Mouse (Mus musculus): Measurements from ENCODE around the gene Stk25. TPM values are rescaled to one million over a fixed set of nuclear protein-coding genes. Genes with fewer than 3 reads are reported as not detected.

The Stk25 gene
- total RNA-seq, 2 experiments from 2014 or later: 83.8 to 86.6 TPM

DNA sequence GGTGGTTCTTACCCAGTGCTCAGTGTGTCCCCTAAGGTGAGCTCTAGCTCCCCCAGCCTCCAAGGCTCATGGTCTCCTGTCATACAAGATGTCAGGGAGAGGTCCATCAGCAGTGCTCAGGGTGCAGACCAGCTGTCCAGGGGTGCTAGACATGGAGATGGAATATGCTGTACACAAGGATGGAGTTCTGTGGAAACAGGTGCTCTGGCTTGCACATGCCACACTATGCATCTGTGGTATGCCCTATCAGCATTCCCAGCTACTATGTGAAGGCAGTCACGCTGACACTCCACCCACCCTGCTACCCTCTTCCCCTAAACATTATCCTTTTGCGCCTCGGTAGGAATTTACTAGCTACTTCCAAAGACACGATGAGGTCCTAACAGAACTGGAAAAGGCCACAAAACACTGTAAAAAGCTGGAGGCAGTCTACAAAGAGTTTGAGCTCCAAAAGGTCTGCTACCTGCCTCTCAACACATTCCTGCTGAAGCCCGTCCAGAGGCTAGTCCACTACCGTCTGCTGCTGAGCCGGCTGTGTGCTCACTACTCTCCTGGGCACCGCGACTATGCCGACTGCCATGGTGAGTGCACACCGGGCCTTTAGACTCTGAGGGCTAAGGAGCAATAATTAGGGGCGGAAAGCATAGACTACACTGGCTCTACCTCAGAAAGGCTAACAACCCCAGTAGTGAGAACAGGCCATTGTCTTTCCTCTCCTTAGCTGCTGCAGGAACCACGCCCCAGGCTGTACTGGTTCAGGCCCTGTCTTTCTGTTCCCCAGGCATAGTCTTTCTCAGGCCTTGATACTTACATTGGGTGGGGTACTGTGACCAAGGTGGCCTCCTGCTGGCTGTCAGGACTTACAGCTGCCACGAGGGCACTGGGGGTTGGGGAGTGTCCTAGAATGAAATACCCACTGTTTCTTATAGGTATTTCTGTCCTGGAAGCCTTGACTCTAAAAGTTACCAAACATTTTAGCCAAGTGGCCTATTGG, 51.1 kb downstream of the Stk25 start:
- DNase-seq: no peak

GRCm38 (mm10) chr1:93603921-93604320, 54.5 kb downstream of the Stk25 start:
- no peak for DNase-seq

DNA sequence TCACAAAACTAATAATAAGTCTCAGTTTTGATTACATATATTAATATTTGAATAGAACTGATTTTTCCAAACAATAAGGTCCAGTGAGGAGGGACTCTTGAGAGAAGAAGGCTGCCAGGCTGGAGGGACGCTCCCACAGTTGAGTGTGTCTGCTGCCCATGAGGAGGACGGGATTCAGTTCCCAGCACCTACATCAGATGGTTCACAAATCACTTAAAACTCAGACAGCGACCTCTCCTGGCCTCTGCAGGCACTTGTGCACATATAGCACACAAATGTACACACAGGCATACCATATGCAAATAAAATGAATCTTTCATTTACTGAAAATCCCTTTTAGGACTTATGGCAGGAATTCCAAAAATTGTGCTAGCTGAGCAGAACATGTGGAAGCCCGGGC, 55.5 kb downstream of the Stk25 start:
- DNase-seq: no peak

DNA sequence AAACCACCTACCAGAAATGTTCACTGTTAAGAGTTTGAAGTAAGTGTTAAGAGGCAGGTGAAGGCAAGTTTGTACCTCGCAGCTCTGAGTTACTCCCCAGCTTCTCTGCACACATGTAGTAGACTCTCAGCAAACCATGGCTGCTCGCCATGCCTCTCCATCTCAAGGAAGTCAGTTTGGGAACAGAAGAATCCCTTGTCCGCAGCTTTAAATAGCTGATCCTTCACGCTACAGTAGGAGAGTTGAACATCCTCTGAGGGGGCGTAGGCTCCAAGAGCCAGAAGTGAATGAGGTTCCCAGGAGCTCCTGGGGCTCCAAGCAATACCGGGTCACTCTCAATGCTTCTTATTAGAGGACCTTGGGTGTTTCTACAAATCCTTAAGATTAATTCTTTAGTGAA, 62.5 kb downstream of the Stk25 start:
- no peak for DNase-seq

DNA sequence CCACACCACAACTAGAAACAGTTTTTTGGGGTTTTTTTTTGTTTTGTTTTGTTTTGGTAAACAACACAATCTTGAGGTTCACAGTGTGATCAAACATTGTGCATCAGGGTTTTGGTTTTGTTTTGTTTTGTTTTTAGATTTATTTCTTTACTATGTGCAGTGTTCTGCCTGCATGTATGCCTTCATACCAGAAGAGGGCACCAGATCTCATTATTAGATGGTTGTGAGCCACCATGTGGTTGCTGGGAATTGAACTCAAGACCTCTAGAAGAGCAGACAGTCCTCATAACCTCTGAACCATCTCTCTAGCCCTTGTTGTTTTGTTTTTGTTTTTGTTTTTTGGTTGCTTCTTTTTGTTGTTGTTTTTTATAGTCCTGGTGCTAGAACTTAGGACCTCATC, 64.5 kb downstream of the Stk25 start:
- DNase-seq: no peak

DNA sequence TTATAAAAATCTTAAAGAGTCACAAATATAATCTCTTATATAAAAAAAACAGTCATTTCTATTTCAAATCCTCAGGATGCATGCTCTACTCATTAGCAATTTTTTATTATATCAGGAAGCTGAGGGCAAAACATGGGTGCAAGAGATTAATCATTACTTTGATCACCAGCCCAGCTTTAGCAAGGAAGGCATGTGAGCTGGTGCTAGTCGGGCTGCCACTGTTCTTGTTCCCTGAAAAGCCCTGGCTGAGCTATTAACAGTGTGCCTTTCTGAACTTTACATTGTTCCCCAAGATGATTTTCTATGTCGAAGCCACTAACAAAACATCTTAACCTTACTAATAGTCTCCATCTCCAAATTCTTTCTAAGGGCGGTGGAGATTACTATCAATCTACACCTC, 70.1 kb downstream of the Stk25 start:
- no peak for DNase-seq

DNA sequence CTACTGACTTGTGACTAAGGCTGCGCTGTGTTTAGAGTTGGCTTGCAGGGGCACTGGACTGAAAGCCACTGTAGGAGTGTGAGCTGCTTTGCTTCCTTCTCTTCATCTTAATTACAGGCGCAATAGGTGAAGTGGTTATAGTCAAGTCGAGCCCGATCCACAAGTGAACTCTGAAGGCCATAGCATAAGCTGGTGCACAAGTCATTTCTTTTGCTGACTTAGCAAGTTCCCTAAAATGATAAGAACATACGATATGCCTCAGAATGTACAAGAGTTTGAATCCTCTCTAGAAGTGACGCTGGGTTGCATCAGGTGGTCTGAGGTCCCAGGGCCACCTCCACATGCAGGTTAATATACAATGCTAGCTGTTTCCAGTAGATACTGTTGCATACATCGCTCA, 76.9 kb downstream of the Stk25 start:
- no peak for DNase-seq

- DNase-seq: no peak
Measured at GRCm38 (mm10) chr1:93577861-93578260, 80.6 kb downstream of the Stk25 start.

GRCm38 (mm10) chr1:93577066-93577465, 81.4 kb downstream of the Stk25 start:
- no peak for DNase-seq

Other genes with a start within 250 kb of the Stk25 start
- 100 to 1,000 TPM; 521 to 556 TPM for gene Hdlbp, start 179.8 kb downstream of the Stk25 start, total RNA-seq (2021)
- gene Farp2, start 146.6 kb downstream of the Stk25 start, total RNA-seq (2021): 10 to 100 TPM; 21.5 to 22.0 TPM
- gene Bok, start 27.0 kb upstream of the Stk25 start, total RNA-seq (2021): 1 to 10 TPM; 3.3 to 4.3 TPM
- 10 to 100 TPM; 36.2 to 40.6 TPM for gene Atg4b, start 92.8 kb upstream of the Stk25 start, total RNA-seq (2021)
- 10 to 100 TPM; 82.6 to 82.8 TPM for gene Thap4, start 96.2 kb upstream of the Stk25 start, total RNA-seq (2021)
- 10 to 100 TPM; 20.3 to 22.7 TPM for gene Dtymk, start 143.3 kb upstream of the Stk25 start, total RNA-seq (2021)
- 10 to 100 TPM; 10.9 to 13.4 TPM for gene Ing5, start 145.3 kb upstream of the Stk25 start, total RNA-seq (2021)
- gene D2hgdh, start 166.2 kb upstream of the Stk25 start, total RNA-seq (2021): 10 to 100 TPM; 42.3 to 50.3 TPM
- gene Gal3st2, start 202.6 kb upstream of the Stk25 start, total RNA-seq (2021): under 1 TPM in 1 of 2 experiments, not detected in 1; 0.54 TPM